Mouse (Mus musculus): Measurements from ENCODE around the gene Sbno1. TPM values are rescaled to one million over a fixed set of nuclear protein-coding genes. Genes with fewer than 3 reads are reported as not detected.
A peak's percentile ranks its signal among the peaks of the same experiment; 100 is the strongest.

Gene Sbno1
- total and polyA plus RNA-seq, 3 experiments: 11.3 to 62.9 (median 58.8) TPM

DNA sequence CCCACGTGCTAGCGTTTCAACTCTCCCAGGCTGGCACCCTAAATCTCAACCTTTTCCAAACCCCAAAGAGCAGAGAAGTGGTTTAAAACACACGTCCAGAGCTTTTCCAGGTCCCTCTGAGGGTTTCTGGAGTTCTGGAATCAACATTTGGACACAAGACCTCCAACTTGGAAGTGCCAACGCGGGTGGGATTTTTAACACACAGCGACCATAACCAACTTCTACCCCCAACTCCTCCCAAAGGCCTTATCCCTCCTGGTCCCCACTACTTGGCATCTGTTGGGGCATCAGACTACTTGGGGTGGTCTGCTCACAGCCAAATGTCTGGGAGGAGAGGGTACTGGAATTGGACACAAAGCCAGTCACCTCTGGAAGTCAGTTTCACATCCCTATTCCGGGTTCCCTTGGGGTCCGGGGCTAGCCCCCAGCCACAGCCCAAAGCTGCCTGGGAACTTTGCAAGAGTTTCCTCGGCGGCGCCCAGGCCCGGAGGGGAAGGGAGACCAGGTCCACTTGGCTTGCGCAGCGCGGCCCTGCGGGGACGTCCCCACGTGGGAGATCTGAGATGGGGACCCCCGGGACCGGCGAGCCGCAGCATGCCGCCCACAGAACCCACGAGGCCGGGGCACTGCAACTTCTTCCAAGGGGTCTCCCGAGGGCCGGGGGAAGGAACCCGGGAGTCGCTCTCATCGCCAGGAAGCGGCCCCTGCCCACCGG lies 72.6 kb downstream of the Sbno1 start:
- WGBS: under 1% methylated on average over 32 of the region's 32 CpGs
- Histone ChIP-seq H3K27ac (peak overlapping the region; percentile 79), H3K4me3 (peak overlapping the region; percentile 67), H3K4me1 (ENCODE audit: control insufficient read depth, insufficient read depth, low read length) (peaks cover 12% of the 10 kb centered on the region), H3K79me2 (replicated peaks; ENCODE audit: control insufficient read depth, insufficient read depth, low read length) (no peaks in the 10 kb centered on the region; the same call in 1 of the 2 replicates), H3K9ac (ENCODE audit: low read depth, low read length) (peak overlapping the region; percentile 99), H3K36me3 (ENCODE audit: control insufficient read depth, insufficient read depth, low read length) (no peaks in the 10 kb centered on the region), H3K27me3 (ENCODE audit: control insufficient read depth, insufficient read depth, low read length) (no peaks in the 10 kb centered on the region)
- TF ChIP-seq EP300 (IDR thresholded peaks at IDR 0.05; ENCODE audit: insufficient read depth, low read depth, low read length): no peak
- TF ChIP-seq POLR2A (IDR thresholded peaks at IDR 0.05; ENCODE audit: insufficient read depth, low read depth, low read length): no peak
- no peak for TF ChIP-seq CTCF (IDR thresholded peaks at IDR 0.05)
- intact Hi-C loops (cut with DNase I): loop anchor here (2.0 kb wide), 1 partner anchor 26 kb away; the partner anchor contains the start of gene Mphosph9
- DNase-seq: peak in 1 of 2 experiments; percentile 70

DNA sequence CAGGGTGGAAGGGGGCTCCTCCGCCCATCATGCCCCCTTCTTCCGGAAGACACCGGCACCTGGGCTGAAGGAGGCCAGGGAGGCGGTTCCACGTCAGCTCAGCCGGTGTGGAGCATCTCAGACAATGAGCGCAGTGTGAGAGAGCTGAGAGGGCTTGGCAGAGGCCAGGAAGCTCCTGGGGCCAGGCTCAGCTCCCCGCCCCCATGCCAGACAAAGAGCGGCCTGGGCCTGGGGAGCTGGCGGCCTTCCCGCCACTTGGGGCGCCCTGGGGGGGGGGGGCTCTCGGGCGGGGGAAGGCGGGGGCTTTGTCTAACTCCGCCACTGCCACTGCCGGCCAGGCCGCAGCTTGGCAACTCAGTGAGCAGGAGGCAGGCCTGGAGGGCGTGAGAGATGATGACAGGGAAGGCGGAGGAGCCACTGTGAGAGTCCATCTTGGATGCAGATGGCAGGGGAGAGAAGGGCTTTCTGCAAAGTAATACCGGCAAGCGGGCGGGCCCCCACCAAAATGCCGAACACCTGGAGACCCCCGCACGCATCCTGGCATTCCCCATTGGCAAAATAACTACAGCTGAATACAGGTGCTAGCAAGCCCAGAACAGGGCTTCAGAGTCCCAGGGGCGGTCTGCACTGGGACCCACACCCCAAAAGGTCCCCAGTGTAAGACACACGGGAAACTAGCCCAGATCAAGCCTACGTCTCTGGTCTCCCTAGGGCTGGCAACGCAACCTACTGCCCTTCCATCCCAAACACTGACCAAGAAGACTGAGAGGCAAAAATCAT lies 73.5 kb downstream of the Sbno1 start:
- under 1% methylated on average over 30 of the region's 30 CpGs for WGBS
- TF ChIP-seq CTCF (IDR thresholded peaks at IDR 0.05) (peak; percentile 58), POLR2A (IDR thresholded peaks at IDR 0.05; ENCODE audit: insufficient read depth, low read depth, low read length) (peak; percentile 56; the same call in 1 of the 2 replicates), EP300 (IDR thresholded peaks at IDR 0.05; ENCODE audit: insufficient read depth, low read depth, low read length) (no peak)
- peak; percentile 78 to 86 for DNase-seq

DNA sequence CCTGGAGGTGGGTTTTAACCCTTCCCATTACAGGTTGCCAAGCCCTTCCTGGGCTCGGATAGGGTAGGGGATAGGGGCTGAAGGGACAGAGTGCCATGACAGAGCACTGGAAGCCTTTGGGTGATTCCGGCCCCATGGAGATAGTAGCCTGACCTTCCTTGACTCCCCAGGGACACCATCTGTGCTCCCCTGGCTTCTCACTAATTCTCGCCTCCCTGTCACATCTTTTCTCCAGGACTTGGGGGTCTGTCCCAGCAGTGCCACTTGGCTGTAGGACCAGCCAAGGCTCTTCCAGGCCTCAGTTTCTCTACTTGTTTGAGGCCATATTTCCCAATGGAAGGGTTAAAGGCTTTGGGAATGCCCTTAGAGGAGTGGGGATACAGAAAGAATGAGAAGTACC lies 74.2 kb downstream of the Sbno1 start:
- no peak for DNase-seq
- peaks cover 12% of the 10 kb centered on the region for H3K4me1 ChIP-seq (ENCODE audit: control insufficient read depth, insufficient read depth, low read length)
- WGBS: 59% methylated on average over 3 of the region's 3 CpGs
- no peaks in the 10 kb centered on the region for H3K27me3 ChIP-seq (ENCODE audit: control insufficient read depth, insufficient read depth, low read length)
- no peak overlapping the region; the same call in 1 of the 2 replicates for H3K9ac ChIP-seq (ENCODE audit: low read depth, low read length)
- H3K4me3 ChIP-seq: no peak overlapping the region
- TF ChIP-seq EP300 (IDR thresholded peaks at IDR 0.05; ENCODE audit: insufficient read depth, low read depth, low read length) (no peak), POLR2A (IDR thresholded peaks at IDR 0.05; ENCODE audit: insufficient read depth, low read depth, low read length) (no peak), CTCF (IDR thresholded peaks at IDR 0.05) (no peak)
- no peaks in the 10 kb centered on the region for H3K36me3 ChIP-seq (ENCODE audit: control insufficient read depth, insufficient read depth, low read length)
- no peaks in the 10 kb centered on the region; the same call in 1 of the 2 replicates for H3K79me2 ChIP-seq (replicated peaks; ENCODE audit: control insufficient read depth, insufficient read depth, low read length)
- intact Hi-C loops (cut with DNase I): loop anchor here (2.0 kb wide), 1 partner anchor 25 kb away; the partner anchor contains the start of gene Mphosph9
- peak overlapping the region; percentile 79 for H3K27ac ChIP-seq

More for the DNA sequence above, 73.5 kb downstream of the Sbno1 start:
- peak overlapping the region; percentile 79 for H3K27ac ChIP-seq
- intact Hi-C loops (cut with DNase I): loop anchor here (2.0 kb wide), 1 partner anchor 26 kb away; the partner anchor contains the start of gene Mphosph9
- H3K27me3 ChIP-seq (ENCODE audit: control insufficient read depth, insufficient read depth, low read length): no peaks in the 10 kb centered on the region
- H3K79me2 ChIP-seq (replicated peaks; ENCODE audit: control insufficient read depth, insufficient read depth, low read length): no peaks in the 10 kb centered on the region; the same call in 1 of the 2 replicates
- peak overlapping the region; percentile 99 for H3K9ac ChIP-seq (ENCODE audit: low read depth, low read length)
- peaks cover 12% of the 10 kb centered on the region for H3K4me1 ChIP-seq (ENCODE audit: control insufficient read depth, insufficient read depth, low read length)
- peak overlapping the region; percentile 67 for H3K4me3 ChIP-seq
- no peaks in the 10 kb centered on the region for H3K36me3 ChIP-seq (ENCODE audit: control insufficient read depth, insufficient read depth, low read length)

DNA sequence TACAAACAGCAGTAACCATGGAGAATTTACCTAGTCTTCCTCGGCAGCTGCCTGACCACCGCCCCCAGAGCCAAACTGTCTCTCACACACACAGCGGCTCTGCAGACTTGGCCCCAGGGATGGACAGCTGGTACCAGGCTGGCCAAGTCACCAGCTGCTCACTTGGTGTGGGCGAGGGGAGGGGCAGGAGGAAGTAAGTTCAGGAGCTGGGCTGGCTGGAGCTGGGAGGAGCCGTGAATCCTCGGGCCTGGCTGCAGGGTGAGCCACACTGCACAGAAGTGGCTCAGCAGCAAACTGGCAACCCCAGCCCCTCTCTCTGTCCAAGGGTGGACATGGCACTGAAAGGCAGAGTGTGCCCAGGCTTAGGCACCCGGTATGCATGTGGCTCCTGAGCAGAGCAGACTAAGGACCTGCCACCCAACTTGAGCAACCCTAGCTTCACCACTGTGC lies 74.7 kb downstream of the Sbno1 start:
- no peak overlapping the region for H3K4me3 ChIP-seq
- peak; percentile 58 to 80 for DNase-seq
- H3K27ac ChIP-seq: peak overlapping the region; percentile 79; the same call in 1 of the 2 replicates
- 26% methylated on average over 7 of the region's 7 CpGs for WGBS
- peaks cover 12% of the 10 kb centered on the region for H3K4me1 ChIP-seq (ENCODE audit: control insufficient read depth, insufficient read depth, low read length)
- intact Hi-C loops (cut with DNase I): no loop called here
- H3K27me3 ChIP-seq (ENCODE audit: control insufficient read depth, insufficient read depth, low read length): no peaks in the 10 kb centered on the region
- peak overlapping the region; percentile 20; the same call in 1 of the 2 replicates for H3K9ac ChIP-seq (ENCODE audit: low read depth, low read length)
- TF ChIP-seq POLR2A (IDR thresholded peaks at IDR 0.05; ENCODE audit: insufficient read depth, low read depth, low read length): no peak
- 0 out of 2 replicates have a peak, but pooled peaks have one; percentile 26 for TF ChIP-seq EP300 (IDR thresholded peaks at IDR 0.05; ENCODE audit: insufficient read depth, low read depth, low read length)
- no peak for TF ChIP-seq CTCF (IDR thresholded peaks at IDR 0.05)
- no peaks in the 10 kb centered on the region for H3K36me3 ChIP-seq (ENCODE audit: control insufficient read depth, insufficient read depth, low read length)
- no peaks in the 10 kb centered on the region; the same call in 1 of the 2 replicates for H3K79me2 ChIP-seq (replicated peaks; ENCODE audit: control insufficient read depth, insufficient read depth, low read length)

DNA sequence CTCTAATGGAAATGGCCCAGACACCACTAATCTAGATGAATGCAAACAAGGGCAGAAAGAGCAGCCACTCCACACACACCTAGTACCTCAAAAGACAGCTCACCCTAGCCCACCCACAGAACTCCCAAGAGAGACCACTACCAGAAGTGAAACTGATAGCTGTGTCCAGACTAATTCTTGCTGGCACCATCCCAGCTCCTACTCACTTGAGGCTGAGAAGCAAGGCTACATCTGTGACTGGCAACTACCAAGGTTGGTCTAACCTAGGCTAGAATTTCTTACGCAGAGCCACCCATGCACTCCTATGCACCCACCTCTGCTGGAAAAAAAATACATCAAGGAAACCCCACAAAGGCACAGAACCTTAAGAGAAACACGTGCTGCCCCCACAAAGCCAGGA lies 75.5 kb downstream of the Sbno1 start:
- Histone ChIP-seq H3K36me3 (ENCODE audit: control insufficient read depth, insufficient read depth, low read length) (no peaks in the 10 kb centered on the region), H3K9ac (ENCODE audit: low read depth, low read length) (no peak overlapping the region), H3K4me3 (no peak overlapping the region), H3K27me3 (ENCODE audit: control insufficient read depth, insufficient read depth, low read length) (no peaks in the 10 kb centered on the region), H3K27ac (no peak overlapping the region), H3K4me1 (ENCODE audit: control insufficient read depth, insufficient read depth, low read length) (peaks cover 12% of the 10 kb centered on the region), H3K79me2 (replicated peaks; ENCODE audit: control insufficient read depth, insufficient read depth, low read length) (no peaks in the 10 kb centered on the region; the same call in 1 of the 2 replicates)
- TF ChIP-seq EP300 (IDR thresholded peaks at IDR 0.05; ENCODE audit: insufficient read depth, low read depth, low read length) (no peak), POLR2A (IDR thresholded peaks at IDR 0.05; ENCODE audit: insufficient read depth, low read depth, low read length) (no peak), CTCF (IDR thresholded peaks at IDR 0.05) (no peak)
- no peak for DNase-seq
- intact Hi-C loops (cut with DNase I): no loop called here
- 76% methylated on average over 2 of the region's 2 CpGs for WGBS
